Mouse (Mus musculus): ENCODE data around the gene Golga2. TPM values are rescaled to one million over a fixed set of nuclear protein-coding genes. Genes with fewer than 3 reads are reported as not detected.

Gene Golga2
- polyA plus RNA-seq, 1 experiment from 2014 or later: 20.5 TPM

DNA sequence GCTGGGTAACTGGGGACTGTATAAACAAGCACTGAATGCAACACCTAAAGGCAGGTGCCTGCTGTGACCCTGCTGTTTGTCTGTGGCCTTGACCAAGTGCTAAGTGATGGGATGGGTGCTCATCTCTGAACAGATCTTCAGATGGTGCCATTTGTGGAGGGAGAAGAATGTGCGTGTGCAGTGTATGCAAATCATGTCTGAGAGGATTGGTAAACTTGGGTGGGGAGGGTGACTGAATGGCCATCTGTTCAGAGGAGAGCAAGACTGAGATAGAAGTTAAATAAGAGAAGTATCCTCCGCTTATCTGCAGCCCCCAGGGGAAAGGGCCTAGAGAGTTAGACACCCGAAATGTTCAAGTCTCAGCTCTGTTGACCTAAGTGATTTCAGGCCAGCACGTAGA lies 12.3 kb downstream of the Golga2 start:
- Histone ChIP-seq H3K27me3 (ENCODE audit: control insufficient read depth, insufficient read depth, low read length) (no peaks in the 10 kb centered on the region), H3K4me3 (ENCODE audit: low read depth, low read length) (no peak overlapping the region)
- ATAC-seq (replicated peaks; ENCODE audit: insufficient number of reproducible peaks, low FRiP score, low TSS enrichment): no peak

GRCm38 (mm10) chr2:32302952-32303351 lies 15.8 kb downstream of the Golga2 start:
- H3K9ac ChIP-seq (ENCODE audit: low read depth, low read length): no peak overlapping the region
- H3K9me3 ChIP-seq (replicated peaks; ENCODE audit: control insufficient read depth, low read length): no peaks in the 10 kb centered on the region
- H3K27me3 ChIP-seq (ENCODE audit: control insufficient read depth, insufficient read depth, low read length): no peaks in the 10 kb centered on the region
- peaks cover 56% of the 10 kb centered on the region for H3K36me3 ChIP-seq (ENCODE audit: control insufficient read depth, insufficient read depth, low read length)
- no peaks in the 10 kb centered on the region for H3K4me1 ChIP-seq (ENCODE audit: control insufficient read depth, insufficient read depth, low read length)
- H3K27ac ChIP-seq (ENCODE audit: low read depth, low read length): no peak overlapping the region
- no peak for ATAC-seq (replicated peaks; ENCODE audit: insufficient number of reproducible peaks, low FRiP score, low TSS enrichment)
- WGBS (ENCODE audit: insufficient replicate concordance): 94% methylated on average over 10 of the region's 10 CpGs
- H3K4me2 ChIP-seq: no peak overlapping the region
- H3K4me3 ChIP-seq (ENCODE audit: low read depth, low read length): no peak overlapping the region

More for the DNA sequence above, 12.3 kb downstream of the Golga2 start:
- Histone ChIP-seq H3K27ac (ENCODE audit: low read depth, low read length) (no peak overlapping the region), H3K9me3 (replicated peaks; ENCODE audit: control insufficient read depth, low read length) (no peaks in the 10 kb centered on the region), H3K36me3 (ENCODE audit: control insufficient read depth, insufficient read depth, low read length) (peaks cover 43% of the 10 kb centered on the region), H3K4me2 (no peak overlapping the region), H3K9ac (ENCODE audit: low read depth, low read length) (no peak overlapping the region), H3K4me1 (ENCODE audit: control insufficient read depth, insufficient read depth, low read length) (no peaks in the 10 kb centered on the region)
- WGBS (ENCODE audit: insufficient replicate concordance): 88% methylated on average over 4 of the region's 4 CpGs

- no peaks in the 10 kb centered on the region for H3K9me3 ChIP-seq (replicated peaks; ENCODE audit: control insufficient read depth, low read length)
- WGBS (ENCODE audit: insufficient replicate concordance): 58% methylated on average over 8 of the region's 8 CpGs
Observed at GRCm38 (mm10) chr2:32304145-32304832, 17.1 kb downstream of the Golga2 start.

DNA sequence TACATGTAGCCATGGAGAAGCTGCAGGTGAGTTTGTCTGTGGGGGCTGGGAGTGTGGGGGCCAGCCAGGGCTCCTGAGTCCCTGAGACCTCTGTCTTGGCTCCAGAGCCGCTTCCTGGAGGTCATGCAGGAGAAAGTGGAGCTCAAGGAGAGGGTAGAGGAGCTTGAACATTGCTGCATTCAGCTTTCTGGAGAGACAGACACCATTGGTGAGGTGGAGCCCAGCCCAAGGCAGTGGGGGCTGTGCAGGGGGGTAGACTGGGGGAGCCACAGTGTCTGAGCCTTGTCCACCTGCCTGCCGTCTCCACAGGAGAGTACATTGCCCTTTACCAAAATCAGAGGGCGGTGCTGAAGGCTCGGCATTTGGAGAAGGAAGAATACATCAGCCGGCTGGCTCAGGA lies 18.5 kb downstream of the Golga2 start:
- H3K4me2 ChIP-seq: no peak overlapping the region
- no peak overlapping the region for H3K4me3 ChIP-seq (ENCODE audit: low read depth, low read length)
- 87% methylated on average over 5 of the region's 5 CpGs for WGBS (ENCODE audit: insufficient replicate concordance)
- no peak overlapping the region for H3K9ac ChIP-seq (ENCODE audit: low read depth, low read length)
- no peak for ATAC-seq (replicated peaks; ENCODE audit: insufficient number of reproducible peaks, low FRiP score, low TSS enrichment)
- H3K9me3 ChIP-seq (replicated peaks; ENCODE audit: control insufficient read depth, low read length): no peaks in the 10 kb centered on the region
- H3K4me1 ChIP-seq (ENCODE audit: control insufficient read depth, insufficient read depth, low read length): no peaks in the 10 kb centered on the region
- peaks cover 50% of the 10 kb centered on the region for H3K36me3 ChIP-seq (ENCODE audit: control insufficient read depth, insufficient read depth, low read length)
- peaks cover 4% of the 10 kb centered on the region; the same call in 1 of the 2 replicates for H3K27me3 ChIP-seq (ENCODE audit: control insufficient read depth, insufficient read depth, low read length)
- H3K27ac ChIP-seq (ENCODE audit: low read depth, low read length): no peak overlapping the region

More at GRCm38 (mm10) chr2:32304145-32304832, 17.1 kb downstream of the Golga2 start:
- Histone ChIP-seq H3K4me1 (ENCODE audit: control insufficient read depth, insufficient read depth, low read length) (no peaks in the 10 kb centered on the region), H3K4me2 (no peak overlapping the region), H3K4me3 (ENCODE audit: low read depth, low read length) (no peak overlapping the region), H3K27ac (ENCODE audit: low read depth, low read length) (no peak overlapping the region), H3K36me3 (ENCODE audit: control insufficient read depth, insufficient read depth, low read length) (peaks cover 53% of the 10 kb centered on the region), H3K9ac (ENCODE audit: low read depth, low read length) (no peak overlapping the region), H3K27me3 (ENCODE audit: control insufficient read depth, insufficient read depth, low read length) (no peaks in the 10 kb centered on the region)
- 0 out of 2 replicates have a peak, but pooled peaks have one; percentile 29 for ATAC-seq (replicated peaks; ENCODE audit: insufficient number of reproducible peaks, low FRiP score, low TSS enrichment)

GRCm38 (mm10) chr2:32306176-32306575 lies 19.0 kb downstream of the Golga2 start:
- H3K4me2 ChIP-seq: no peak overlapping the region
- H3K27ac ChIP-seq (ENCODE audit: low read depth, low read length): no peak overlapping the region
- H3K36me3 ChIP-seq (ENCODE audit: control insufficient read depth, insufficient read depth, low read length): peaks cover 49% of the 10 kb centered on the region
- WGBS (ENCODE audit: insufficient replicate concordance): 86% methylated on average over 9 of the region's 9 CpGs
- peaks cover 4% of the 10 kb centered on the region; the same call in 1 of the 2 replicates for H3K27me3 ChIP-seq (ENCODE audit: control insufficient read depth, insufficient read depth, low read length)
- no peaks in the 10 kb centered on the region; the same call in 1 of the 2 replicates for H3K4me1 ChIP-seq (ENCODE audit: control insufficient read depth, insufficient read depth, low read length)
- no peak overlapping the region for H3K9ac ChIP-seq (ENCODE audit: low read depth, low read length)
- ATAC-seq (replicated peaks; ENCODE audit: insufficient number of reproducible peaks, low FRiP score, low TSS enrichment): no peak
- no peaks in the 10 kb centered on the region for H3K9me3 ChIP-seq (replicated peaks; ENCODE audit: control insufficient read depth, low read length)
- H3K4me3 ChIP-seq (ENCODE audit: low read depth, low read length): no peak overlapping the region

- Histone ChIP-seq H3K9me3 (replicated peaks; ENCODE audit: control insufficient read depth, low read length) (no peaks in the 10 kb centered on the region), H3K27ac (ENCODE audit: low read depth, low read length) (no peak overlapping the region), H3K4me3 (ENCODE audit: low read depth, low read length) (no peak overlapping the region), H3K27me3 (ENCODE audit: control insufficient read depth, insufficient read depth, low read length) (peaks cover 4% of the 10 kb centered on the region), H3K9ac (ENCODE audit: low read depth, low read length) (no peak overlapping the region), H3K36me3 (ENCODE audit: control insufficient read depth, insufficient read depth, low read length) (peaks cover 44% of the 10 kb centered on the region), H3K4me2 (no peak overlapping the region), H3K4me1 (ENCODE audit: control insufficient read depth, insufficient read depth, low read length) (peaks cover 10% of the 10 kb centered on the region)
- WGBS (ENCODE audit: insufficient replicate concordance): 77% methylated on average over 6 of the region's 6 CpGs
- no peak for ATAC-seq (replicated peaks; ENCODE audit: insufficient number of reproducible peaks, low FRiP score, low TSS enrichment)
Observed at GRCm38 (mm10) chr2:32307247-32307798, 20.1 kb downstream of the Golga2 start.

DNA sequence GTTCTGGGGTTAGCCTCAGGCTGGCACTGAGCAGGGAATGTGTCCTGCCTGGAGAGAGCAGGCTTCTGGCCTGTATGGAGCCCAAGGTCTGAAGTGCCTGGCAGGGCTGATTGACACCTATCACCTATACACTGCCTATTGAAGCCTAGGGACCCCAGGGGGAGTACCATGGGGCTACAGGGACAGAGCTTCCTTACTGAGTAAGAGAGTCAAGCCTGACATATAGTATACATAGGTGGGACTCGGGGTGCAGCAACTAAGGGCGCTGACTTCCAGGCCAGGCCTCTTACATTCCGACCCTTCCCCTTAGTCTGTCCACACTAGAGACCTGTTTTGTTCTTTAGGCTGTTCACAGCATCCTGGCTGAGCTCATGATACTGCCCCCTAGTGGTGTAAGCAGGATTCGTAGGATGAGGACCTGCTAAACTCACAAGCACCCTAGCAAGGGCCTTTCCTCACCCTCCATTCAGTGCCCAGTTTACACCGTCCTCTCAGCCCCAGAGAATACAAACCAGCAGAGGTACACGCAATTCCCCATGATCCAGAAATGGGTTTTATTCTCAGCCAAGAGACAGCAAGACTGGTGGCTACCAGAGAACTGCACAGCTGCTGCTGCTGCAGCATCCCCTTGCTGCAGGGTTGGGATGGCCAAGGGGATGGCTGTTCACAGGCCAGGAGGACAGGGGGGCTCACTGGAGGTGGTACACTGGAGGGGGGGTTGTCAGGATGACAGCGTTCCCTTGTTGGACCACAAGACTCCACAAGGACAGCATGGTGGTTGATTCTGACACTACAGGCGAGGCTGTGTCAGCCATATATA lies 21.0 kb downstream of the Golga2 start:
- Histone ChIP-seq H3K36me3 (ENCODE audit: control insufficient read depth, insufficient read depth, low read length) (peaks cover 35% of the 10 kb centered on the region), H3K9me3 (replicated peaks; ENCODE audit: control insufficient read depth, low read length) (no peaks in the 10 kb centered on the region), H3K27ac (ENCODE audit: low read depth, low read length) (no peak overlapping the region), H3K4me1 (ENCODE audit: control insufficient read depth, insufficient read depth, low read length) (peaks cover 10% of the 10 kb centered on the region), H3K9ac (ENCODE audit: low read depth, low read length) (no peak overlapping the region), H3K27me3 (ENCODE audit: control insufficient read depth, insufficient read depth, low read length) (peaks cover 10% of the 10 kb centered on the region), H3K4me3 (ENCODE audit: low read depth, low read length) (no peak overlapping the region), H3K4me2 (no peak overlapping the region)
- WGBS (ENCODE audit: insufficient replicate concordance): 53% methylated on average over 8 of the region's 8 CpGs
- no peak for ATAC-seq (replicated peaks; ENCODE audit: insufficient number of reproducible peaks, low FRiP score, low TSS enrichment)

DNA sequence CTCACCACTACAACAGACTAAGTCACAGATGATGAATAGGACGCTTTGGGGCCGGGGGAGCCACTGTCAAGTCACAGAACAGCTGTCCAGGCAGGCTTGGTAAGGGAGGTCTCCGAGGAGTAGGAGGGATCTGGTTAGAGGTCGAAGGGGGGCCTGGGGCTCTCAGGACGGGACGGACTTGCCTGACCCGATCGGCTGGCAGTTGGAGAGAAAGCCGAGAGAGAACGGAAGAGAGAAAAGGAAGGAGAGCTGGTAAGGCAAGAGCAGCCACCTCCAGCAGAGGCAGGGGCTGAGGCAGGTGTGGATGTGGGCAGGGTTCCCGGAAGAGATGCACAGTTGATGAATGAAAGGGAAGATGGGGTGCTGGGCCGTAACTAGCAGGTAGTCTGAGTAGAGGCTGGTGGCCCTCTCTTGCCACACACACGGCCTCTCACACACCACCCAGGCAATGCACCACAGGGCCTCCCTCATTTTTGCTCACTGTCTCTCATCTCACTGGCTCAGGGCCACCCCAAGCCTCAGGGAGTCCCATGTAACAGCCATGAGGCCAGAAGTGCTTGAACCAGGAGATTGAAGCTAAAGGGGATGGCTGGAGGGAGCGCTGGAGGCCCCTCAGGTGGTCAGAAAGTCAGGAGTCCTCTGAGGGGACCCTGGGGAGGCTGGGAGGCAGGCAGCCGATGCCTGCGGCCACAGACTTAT lies 21.8 kb downstream of the Golga2 start:
- H3K27ac ChIP-seq (ENCODE audit: low read depth, low read length): no peak overlapping the region
- no peak overlapping the region for H3K4me3 ChIP-seq (ENCODE audit: low read depth, low read length)
- peaks cover 10% of the 10 kb centered on the region for H3K27me3 ChIP-seq (ENCODE audit: control insufficient read depth, insufficient read depth, low read length)
- H3K4me1 ChIP-seq (ENCODE audit: control insufficient read depth, insufficient read depth, low read length): peaks cover 10% of the 10 kb centered on the region
- no peak overlapping the region for H3K9ac ChIP-seq (ENCODE audit: low read depth, low read length)
- H3K36me3 ChIP-seq (ENCODE audit: control insufficient read depth, insufficient read depth, low read length): peaks cover 27% of the 10 kb centered on the region
- no peaks in the 10 kb centered on the region for H3K9me3 ChIP-seq (replicated peaks; ENCODE audit: control insufficient read depth, low read length)
- no peak overlapping the region for H3K4me2 ChIP-seq
- WGBS (ENCODE audit: insufficient replicate concordance): 89% methylated on average over 16 of the region's 16 CpGs
- no peak for ATAC-seq (replicated peaks; ENCODE audit: insufficient number of reproducible peaks, low FRiP score, low TSS enrichment)

Data from heart, embryonic 11.5 days (tissue).